In the genomic region with DNA sequence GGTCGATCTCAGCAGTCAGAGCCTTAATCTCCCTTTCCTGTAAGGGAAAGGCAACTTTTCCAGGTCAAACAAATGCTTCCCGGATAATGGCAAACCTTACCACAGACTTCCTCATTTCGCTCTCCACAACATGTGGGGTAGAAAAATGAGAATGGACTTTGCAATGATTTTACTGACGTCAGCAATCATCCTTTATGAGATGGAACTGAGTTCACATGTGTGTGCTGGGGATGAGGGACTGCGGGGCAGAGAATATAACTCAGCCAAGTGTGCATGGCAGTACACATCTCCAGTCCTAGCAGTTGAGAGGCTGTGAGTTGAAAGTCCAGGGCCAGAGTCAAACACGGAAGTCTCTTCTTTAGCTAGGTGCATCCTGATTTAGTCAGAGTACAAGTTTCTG, we compare ENCODE assay signal across 8 mouse cellular contexts. TPM values are rescaled to one million over a fixed set of nuclear protein-coding genes. Genes with fewer than 3 reads are reported as not detected.
A peak's percentile ranks its signal among the peaks of the same experiment; 100 is the strongest.
DNase-seq lines count a peak whose midpoint lies in the region; ATAC-seq and TF ChIP-seq lines count a peak whose summit lies in the region.

No protein-coding gene starts in this region.

- no peak for TF ChIP-seq CTCF in small intestine, adult 2 months (IDR thresholded peaks at IDR 0.05; ENCODE audit: extremely low read depth, insufficient read length, insufficient replicate concordance, low read depth, low read length)

- H3K9ac ChIP-seq in lung, embryonic 15.5 days = peak overlapping the region; percentile 84; the same call in 1 of the 2 replicates
- H3K9ac ChIP-seq in limb, embryonic 12.5 days (replicated peaks) = no peak overlapping the region; the same call in 1 of the 2 replicates

- no peak for TF ChIP-seq POLR2A in small intestine, adult 2 months (IDR thresholded peaks at IDR 0.05; ENCODE audit: low read depth, low read length)

- H3K27ac ChIP-seq in lung, embryonic 15.5 days = no peak overlapping the region
- H3K27ac ChIP-seq in forebrain, embryonic 10.5 days = no peak overlapping the region
- no peak overlapping the region for H3K27ac ChIP-seq in limb, embryonic 12.5 days
- H3K27ac ChIP-seq in small intestine, adult 2 months (ENCODE audit: insufficient read depth, low read depth, low read length) = peak overlapping the region; percentile 77

- no peak for DNase-seq in lung, postnatal 14 days
- no peak for DNase-seq in forebrain, embryonic 10.5 days (ENCODE audit: extremely low spot score, low spot score)
- no peak for DNase-seq in frontal cortex, postnatal 14 days (ENCODE audit: low spot score in 2 of 2)
- DNase-seq in adrenal gland, postnatal 4 days (ENCODE audit: low spot score in 2 of 2) = no peak
- DNase-seq in thymus, postnatal 14 days = no peak

- no peak for ATAC-seq in lung, embryonic 15.5 days (ENCODE audit: borderline replicate concordance, extremely low read depth, low FRiP score, low TSS enrichment)
- no peak for ATAC-seq in limb, embryonic 12.5 days (ENCODE audit: insufficient number of reproducible peaks, insufficient read depth, low FRiP score, low TSS enrichment, low read depth)

- H3K27me3 ChIP-seq in lung, embryonic 15.5 days = no peaks in the 10 kb centered on the region
- no peaks in the 10 kb centered on the region for H3K27me3 ChIP-seq in forebrain, embryonic 10.5 days (ENCODE audit: poor library complexity, severe bottlenecking)
- no peaks in the 10 kb centered on the region for H3K27me3 ChIP-seq in limb, embryonic 12.5 days
- no peaks in the 10 kb centered on the region for H3K27me3 ChIP-seq in small intestine, adult 2 months (ENCODE audit: control insufficient read depth, insufficient read depth, low read length)

- peaks cover 18% of the 10 kb centered on the region for H3K4me1 ChIP-seq in lung, embryonic 15.5 days
- peaks cover 16% of the 10 kb centered on the region for H3K4me1 ChIP-seq in forebrain, embryonic 10.5 days
- H3K4me1 ChIP-seq in limb, embryonic 12.5 days (replicated peaks) = peaks cover 11% of the 10 kb centered on the region
- peaks cover 9% of the 10 kb centered on the region for H3K4me1 ChIP-seq in small intestine, adult 2 months (ENCODE audit: control insufficient read depth, insufficient read depth, insufficient read length, low read length)

- peaks cover 38% of the 10 kb centered on the region for H3K36me3 ChIP-seq in lung, embryonic 15.5 days
- H3K36me3 ChIP-seq in forebrain, embryonic 10.5 days (replicated peaks) = peaks cover 50% of the 10 kb centered on the region
- H3K36me3 ChIP-seq in limb, embryonic 12.5 days = peaks cover 40% of the 10 kb centered on the region
- peaks cover 24% of the 10 kb centered on the region for H3K36me3 ChIP-seq in small intestine, adult 2 months (ENCODE audit: control insufficient read depth, insufficient read depth, low read length)

- 73% methylated on average over 6 of the region's 6 CpGs for WGBS in lung, embryonic 15.5 days
- 89% methylated on average over 6 of the region's 6 CpGs for WGBS in forebrain, embryonic 10.5 days
- 85% methylated on average over 6 of the region's 6 CpGs for WGBS in limb, embryonic 12.5 days
- 24% methylated on average over 6 of the region's 6 CpGs for WGBS in small intestine, adult 2 months

- H3K4me3 ChIP-seq in lung, embryonic 15.5 days = peak overlapping the region; percentile 96
- H3K4me3 ChIP-seq in forebrain, embryonic 10.5 days = peak overlapping the region; percentile 72
- peak overlapping the region; percentile 96 for H3K4me3 ChIP-seq in limb, embryonic 12.5 days (replicated peaks)
- peak overlapping the region; percentile 27; the same call in 1 of the 2 replicates for H3K4me3 ChIP-seq in small intestine, adult 2 months (ENCODE audit: low read depth, low read length)

- H3K4me2 ChIP-seq in lung, embryonic 15.5 days = peak overlapping the region; percentile 67
- peak overlapping the region; percentile 78 for H3K4me2 ChIP-seq in limb, embryonic 12.5 days

- H3K9me3 ChIP-seq in lung, embryonic 15.5 days = no peaks in the 10 kb centered on the region
- no peaks in the 10 kb centered on the region for H3K9me3 ChIP-seq in forebrain, embryonic 10.5 days
- H3K9me3 ChIP-seq in limb, embryonic 12.5 days = no peaks in the 10 kb centered on the region

RNA-seq across cellular contexts. Expression of gene Rars, which starts 1.0 kb away (rescaled TPM):
- 80.7 and 81.8 TPM in 2 replicates for polyA plus RNA-seq in lung, embryonic 15.5 days (2015; fragmentation: Nextera tagmentation; extraction: Ambion mirVana)
- polyA plus RNA-seq in forebrain, embryonic 10.5 days (2016; fragmentation: Nextera tagmentation; extraction: Ambion mirVana) = 118 and 123 TPM in 2 replicates
- polyA plus RNA-seq in limb, embryonic 12.5 days (2016; fragmentation: Nextera tagmentation; extraction: Ambion mirVana) = 84.0 and 91.3 TPM in 2 replicates
- 5.3 and 10.0 TPM in 2 replicates for polyA plus RNA-seq in small intestine, adult 2 months (2012; rRNA removed)
- 10 to 100 TPM; 74.8 to 77.9 TPM for total RNA-seq in adrenal gland, postnatal 4 days (2021)

RNA-seq across cellular contexts. Expression of gene Fbll1, which starts 34.6 kb away (rescaled TPM):
- 0.10 and 0.22 TPM in 2 replicates for polyA plus RNA-seq in lung, embryonic 15.5 days (2015; fragmentation: Nextera tagmentation; extraction: Ambion mirVana)
- 0.12 and 0.14 TPM in 2 replicates for polyA plus RNA-seq in forebrain, embryonic 10.5 days (2016; fragmentation: Nextera tagmentation; extraction: Ambion mirVana)
- not detected in 2 replicates for polyA plus RNA-seq in limb, embryonic 12.5 days (2016; fragmentation: Nextera tagmentation; extraction: Ambion mirVana)
- 0.08 and 0.10 TPM in 2 replicates for polyA plus RNA-seq in small intestine, adult 2 months (2012; rRNA removed)
- 1 to 10 TPM; 1.2 to 2.7 TPM for total RNA-seq in adrenal gland, postnatal 4 days (2021)

Comparison
In these comparisons a context has a peak if more than half of its experiments do, and no peak if none do; other contexts are left out.
1. H3K4me3 ChIP-seq: peak in every context shown above with its lines; median percentile 96 in lung, embryonic 15.5 days; 96 in limb, embryonic 12.5 days; 72 in forebrain, embryonic 10.5 days; 27 in small intestine, adult 2 months.